Mouse (Mus musculus): ENCODE measurements around the gene Corin. TPM values are rescaled to one million over a fixed set of nuclear protein-coding genes. Genes with fewer than 3 reads are reported as not detected.

The Corin gene
- polyA plus RNA-seq, 1 experiment from 2014 or later: 0.03 TPM

GRCm38 (mm10) chr5:72443007-72443406 is 61.3 kb downstream of the Corin start:
- no peak for DNase-seq (ENCODE audit: low spot score)

- DNase-seq (ENCODE audit: low spot score): no peak
These were observed 63.1 kb downstream of the Corin start for GRCm38 (mm10) chr5:72441181-72441580.

- no peak for DNase-seq (ENCODE audit: low spot score)
These were observed 69.2 kb downstream of the Corin start for GRCm38 (mm10) chr5:72435085-72435484.

- no peak for DNase-seq (ENCODE audit: low spot score)
These were observed 72.4 kb downstream of the Corin start for GRCm38 (mm10) chr5:72431856-72432255.

- no peak for DNase-seq (ENCODE audit: low spot score)
These were observed 76.7 kb downstream of the Corin start for GRCm38 (mm10) chr5:72427556-72427955.

- no peak for DNase-seq (ENCODE audit: low spot score)
These were observed 78.8 kb downstream of the Corin start for GRCm38 (mm10) chr5:72425342-72426010.

- DNase-seq (ENCODE audit: low spot score): no peak
These were observed 92.4 kb downstream of the Corin start for GRCm38 (mm10) chr5:72411874-72412329.

- no peak for DNase-seq (ENCODE audit: low spot score)
These were observed 93.4 kb downstream of the Corin start for GRCm38 (mm10) chr5:72410841-72411240.

- DNase-seq (ENCODE audit: low spot score): no peak
These were observed 100.9 kb downstream of the Corin start for GRCm38 (mm10) chr5:72403376-72403775.

GRCm38 (mm10) chr5:72402913-72403312 is 101.4 kb downstream of the Corin start:
- DNase-seq (ENCODE audit: low spot score): no peak

- no peak for DNase-seq (ENCODE audit: low spot score)
These were observed 102.5 kb downstream of the Corin start for GRCm38 (mm10) chr5:72401778-72402177.

GRCm38 (mm10) chr5:72401251-72401650 is 103.0 kb downstream of the Corin start:
- no peak for DNase-seq (ENCODE audit: low spot score)

GRCm38 (mm10) chr5:72382148-72382547 is 122.1 kb downstream of the Corin start:
- no peak for DNase-seq (ENCODE audit: low spot score)

- no peak for DNase-seq (ENCODE audit: low spot score)
These were observed 123.7 kb downstream of the Corin start for GRCm38 (mm10) chr5:72380616-72381015.

GRCm38 (mm10) chr5:72368004-72368403 is 136.3 kb downstream of the Corin start:
- no peak for DNase-seq (ENCODE audit: low spot score)

GRCm38 (mm10) chr5:72365801-72366200 is 138.5 kb downstream of the Corin start:
- DNase-seq (ENCODE audit: low spot score): no peak

GRCm38 (mm10) chr5:72363838-72364237 is 140.4 kb downstream of the Corin start:
- no peak for DNase-seq (ENCODE audit: low spot score)

GRCm38 (mm10) chr5:72353746-72354145 is 150.5 kb downstream of the Corin start:
- no peak for DNase-seq (ENCODE audit: low spot score)

GRCm38 (mm10) chr5:72350081-72350758 is 154.1 kb downstream of the Corin start:
- peak; percentile 68 for DNase-seq (ENCODE audit: low spot score)

GRCm38 (mm10) chr5:72348591-72348990 is 155.7 kb downstream of the Corin start:
- DNase-seq (ENCODE audit: low spot score): no peak

GRCm38 (mm10) chr5:72335873-72336272 is 168.4 kb downstream of the Corin start:
- DNase-seq (ENCODE audit: low spot score): no peak

GRCm38 (mm10) chr5:72332901-72333300 is 171.4 kb downstream of the Corin start:
- DNase-seq (ENCODE audit: low spot score): no peak

GRCm38 (mm10) chr5:72331217-72331616 is 173.1 kb downstream of the Corin start:
- no peak for DNase-seq (ENCODE audit: low spot score)

Measured in thymus, postnatal 0 days (tissue).